Mouse (Mus musculus) kidney, adult 2 months (tissue): ENCODE measurements at regions not wholly inside any gene's neighbourhood (a gene's known extent, or its start where the extent isn't known, plus 50 kb on each side); places are given as distances from the start of the nearest gene placed in this dataset.

ENCODE experiments used
- CTCF ChIP-seq: fragments of 200-500 bp; conservative IDR thresholded peaks from 2 replicates; pipeline ENCODE4 v1.5.1; 2011; ENCODE audit warnings: low read depth, mild to moderate bottlenecking, control low read depth, low read length, moderate library complexity, mixed read lengths; ENCODE audit not compliant: insufficient read depth, insufficient read length
- POLR2A ChIP-seq: fragments of 200-500 bp; IDR thresholded peaks from one replicate; pipeline ENCODE4 v1.6.1; 2011; ENCODE audit warnings: low read depth, low read length, control low read depth

DNA sequence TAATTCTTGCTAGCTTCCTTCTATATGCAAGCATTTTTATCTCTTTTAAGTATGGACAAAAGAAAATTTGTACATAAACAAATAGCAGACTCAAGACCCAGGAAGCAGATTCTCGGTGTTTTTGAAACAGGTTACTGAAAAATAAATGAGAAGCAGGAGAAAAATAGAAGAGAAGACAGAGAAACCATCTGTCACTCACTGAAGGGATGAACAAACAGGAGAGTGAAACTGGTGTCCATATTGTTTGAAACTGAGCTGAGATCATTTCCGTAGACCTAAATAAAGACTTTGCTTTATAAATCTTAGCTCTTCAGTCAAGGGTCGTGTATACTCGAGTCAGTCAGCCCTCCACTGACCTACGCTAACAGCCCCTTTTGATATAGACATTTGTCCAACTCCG, 251.4 kb downstream of the Ptprc start:
- TF ChIP-seq CTCF: no peak
- no peak for TF ChIP-seq POLR2A
